Mouse (Mus musculus) heart, postnatal 0 days (tissue): ENCODE measurements at regions not wholly inside any gene's neighbourhood (a gene's known extent, or its start where the extent isn't known, plus 50 kb on each side); places are given as distances from the start of the nearest gene placed in this dataset.
"Not testable (repeated sequence)": the region's sequence is repeated elsewhere in the genome, so short reads cannot be mapped to it uniquely, and the experiment has no call there.

Experiments
- ATAC-seq: fragments of 200-750 bp; cut with Nextera tagmentation; 2 replicates; pipeline ENCODE4 v1.8.0; 2017; ENCODE audit warnings: low read depth, moderate number of reproducible peaks, moderate library complexity; ENCODE audit not compliant: insufficient read depth
- DNase-seq: peaks from one replicate; pipeline ENCODE4 v3.0.0-alpha.2; 2016; ENCODE audit warnings: low spot score
- H3K27ac ChIP-seq: fragments of 300-500 bp; sonication (generic); 2 replicates; pipeline ENCODE4 v1.5.1; 2014; ENCODE audit warnings: low read depth, mild to moderate bottlenecking
- H3K27me3 ChIP-seq: fragments of 300-500 bp; sonication (generic); 2 replicates; pipeline ENCODE4 v1.6.1; 2014; ENCODE audit warnings: low read length, mixed read lengths; ENCODE audit not compliant: control insufficient read depth, insufficient read depth
- H3K36me3 ChIP-seq: fragments of 300-500 bp; sonication (generic); replicated peaks from 2 replicates; pipeline ENCODE4 v1.6.1; 2014; ENCODE audit warnings: low read length, mixed read lengths; ENCODE audit not compliant: control insufficient read depth, insufficient read depth
- H3K4me1 ChIP-seq: fragments of 300-500 bp; sonication (generic); 2 replicates; pipeline ENCODE4 v1.6.1; 2014; ENCODE audit warnings: antibody characterized with exemption; ENCODE audit not compliant: control insufficient read depth, insufficient read depth
- H3K4me2 ChIP-seq: fragments of 300-500 bp; sonication (generic); 2 replicates; pipeline ENCODE4 v1.6.1; 2014; ENCODE audit warnings: low read depth, mild to moderate bottlenecking, low read length, moderate library complexity
- H3K4me3 ChIP-seq: fragments of 300-500 bp; sonication (generic); 2 replicates; pipeline ENCODE4 v1.5.1; 2014; ENCODE audit warnings: low read depth, low read length
- H3K9ac ChIP-seq: fragments of 300-500 bp; sonication (generic); replicated peaks from 2 replicates; pipeline ENCODE4 v1.6.1; 2014; ENCODE audit warnings: low read depth, low read length, mixed read lengths
- H3K9me3 ChIP-seq: fragments of 300-500 bp; sonication (generic); replicated peaks from 2 replicates; pipeline ENCODE4 v1.6.1; 2016; ENCODE audit warnings: low read length; ENCODE audit not compliant: control insufficient read depth
- CTCF ChIP-seq: IDR thresholded peaks from 2 replicates; pipeline ENCODE4 v1.5.1; 2016; ENCODE audit warnings: antibody characterized with exemption, control low read depth, low read depth
- EP300 ChIP-seq: IDR thresholded peaks from 2 replicates; pipeline ENCODE4 v1.6.1; 2016; ENCODE audit warnings: antibody characterized with exemption, low read depth
- whole genome bisulfite sequencing: fragments of 180-500 bp; shearing (Covaris S2); extraction: QIAGEN DNeasy Blood & Tissue Kit; methylation state at CpG from one replicate; pipeline ENCODE4 v1.1.7; 2014; 5-methylcytosine and 5-hydroxymethylcytosine counted together

GRCm38 (mm10) chr2:10701459-10701858 is 331.1 kb downstream of the Sfmbt2 start:
- Histone ChIP-seq H3K4me3 (no peak overlapping the region), H3K9ac (no peak overlapping the region), H3K4me1 (no peaks in the 10 kb centered on the region), H3K27me3 (no peaks in the 10 kb centered on the region), H3K4me2 (no peak overlapping the region), H3K9me3 (no peaks in the 10 kb centered on the region), H3K27ac (no peak overlapping the region), H3K36me3 (no peaks in the 10 kb centered on the region)
- ATAC-seq (no peak), DNase-seq (no peak)
- WGBS, result 53% methylated on average over 10 of the region's 10 CpGs
- TF ChIP-seq EP300, result no peak
- no peak for TF ChIP-seq CTCF

GRCm38 (mm10) chr2:10718366-10718765 is 348.1 kb downstream of the Sfmbt2 start:
- no peak for TF ChIP-seq EP300
- TF ChIP-seq CTCF, result no peak
- no peaks in the 10 kb centered on the region for H3K36me3 ChIP-seq
- H3K4me1 ChIP-seq, result no peaks in the 10 kb centered on the region
- no peaks in the 10 kb centered on the region for H3K9me3 ChIP-seq
- WGBS, result 78% methylated on average over 5 of the region's 5 CpGs
- no peaks in the 10 kb centered on the region for H3K27me3 ChIP-seq
- no peak overlapping the region for H3K4me2 ChIP-seq
- no peak overlapping the region for H3K9ac ChIP-seq
- ATAC-seq (no peak), DNase-seq (no peak)
- no peak overlapping the region for H3K27ac ChIP-seq
- H3K4me3 ChIP-seq, result no peak overlapping the region

GRCm38 (mm10) chr2:10734337-10734736 is 364.0 kb downstream of the Sfmbt2 start:
- not testable (repeated sequence) for H3K4me2 ChIP-seq, H3K27ac ChIP-seq, ATAC-seq, H3K36me3 ChIP-seq, H3K9ac ChIP-seq, H3K4me3 ChIP-seq, H3K27me3 ChIP-seq, H3K9me3 ChIP-seq, DNase-seq, H3K4me1 ChIP-seq
- 82% methylated on average over 5 of the region's 5 CpGs for WGBS

- Histone ChIP-seq H3K36me3 (no peaks in the 10 kb centered on the region), H3K27ac (no peak overlapping the region), H3K27me3 (no peaks in the 10 kb centered on the region), H3K9ac (no peak overlapping the region), H3K4me1 (no peaks in the 10 kb centered on the region), H3K9me3 (no peaks in the 10 kb centered on the region), H3K4me3 (no peak overlapping the region), H3K4me2 (no peak overlapping the region)
- 60% methylated on average over 13 of the region's 13 CpGs for WGBS
- TF ChIP-seq EP300, result no peak
- no peak for TF ChIP-seq CTCF
- ATAC-seq (no peak), DNase-seq (no peak)
Observed at GRCm38 (mm10) chr2:10736696-10737457, 366.6 kb downstream of the Sfmbt2 start.

- 60% methylated on average over 9 of the region's 9 CpGs for WGBS
- Histone ChIP-seq H3K27me3 (no peaks in the 10 kb centered on the region), H3K36me3 (no peaks in the 10 kb centered on the region), H3K4me1 (no peaks in the 10 kb centered on the region), H3K27ac (no peak overlapping the region), H3K4me2 (no peak overlapping the region), H3K9ac (no peak overlapping the region), H3K9me3 (no peaks in the 10 kb centered on the region), H3K4me3 (no peak overlapping the region)
- TF ChIP-seq CTCF, result no peak
- no peak for TF ChIP-seq EP300
- ATAC-seq (no peak), DNase-seq (no peak)
Observed at GRCm38 (mm10) chr2:10737458-10737775, 367.1 kb downstream of the Sfmbt2 start.

GRCm38 (mm10) chr2:10745127-10745526 is 374.8 kb downstream of the Sfmbt2 start:
- no peaks in the 10 kb centered on the region for H3K4me1 ChIP-seq
- WGBS, result 82% methylated on average over 7 of the region's 7 CpGs
- TF ChIP-seq CTCF, result no peak
- no peak for TF ChIP-seq EP300
- H3K9ac ChIP-seq, result no peak overlapping the region
- DNase-seq, result no peak
- H3K9me3 ChIP-seq, result no peaks in the 10 kb centered on the region
- H3K4me3 ChIP-seq, result no peak overlapping the region
- no peak overlapping the region for H3K27ac ChIP-seq
- no peak for ATAC-seq
- H3K4me2 ChIP-seq, result no peak overlapping the region
- no peaks in the 10 kb centered on the region for H3K27me3 ChIP-seq
- no peaks in the 10 kb centered on the region for H3K36me3 ChIP-seq
